Mouse (Mus musculus): ENCODE data around the gene Scfd2.

DNA sequence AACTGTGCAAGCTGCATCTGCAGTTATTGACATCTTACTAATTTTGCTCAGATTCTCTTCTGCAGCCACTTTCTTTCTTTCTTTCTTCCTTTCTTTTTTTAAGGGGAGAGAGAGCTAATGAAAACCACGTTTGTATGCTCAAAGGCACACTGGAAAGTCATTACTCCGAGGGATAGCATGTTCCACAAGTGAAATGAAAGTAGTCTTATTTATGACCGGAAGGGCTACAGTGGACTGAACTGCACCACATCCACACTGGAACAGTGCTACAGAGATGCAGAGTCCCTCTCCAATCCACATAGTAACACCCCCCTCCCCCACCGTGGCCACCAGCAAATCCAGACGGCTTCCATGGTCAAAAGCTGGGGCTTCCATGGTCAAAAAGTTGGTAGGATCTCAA, 224.3 kb downstream of the Scfd2 start:
- TF ChIP-seq CTCF (IDR thresholded peaks at IDR 0.05; ENCODE audit: low read depth) (no peak), EP300 (optimal IDR thresholded peaks at IDR 0.05) (no peak)

Data from stomach, postnatal 0 days (tissue).